Mouse (Mus musculus): ENCODE measurements around the gene Hoxa6.
A peak's percentile ranks its signal among the peaks of the same experiment; 100 is the strongest.

Gene Hoxa6

DNA sequence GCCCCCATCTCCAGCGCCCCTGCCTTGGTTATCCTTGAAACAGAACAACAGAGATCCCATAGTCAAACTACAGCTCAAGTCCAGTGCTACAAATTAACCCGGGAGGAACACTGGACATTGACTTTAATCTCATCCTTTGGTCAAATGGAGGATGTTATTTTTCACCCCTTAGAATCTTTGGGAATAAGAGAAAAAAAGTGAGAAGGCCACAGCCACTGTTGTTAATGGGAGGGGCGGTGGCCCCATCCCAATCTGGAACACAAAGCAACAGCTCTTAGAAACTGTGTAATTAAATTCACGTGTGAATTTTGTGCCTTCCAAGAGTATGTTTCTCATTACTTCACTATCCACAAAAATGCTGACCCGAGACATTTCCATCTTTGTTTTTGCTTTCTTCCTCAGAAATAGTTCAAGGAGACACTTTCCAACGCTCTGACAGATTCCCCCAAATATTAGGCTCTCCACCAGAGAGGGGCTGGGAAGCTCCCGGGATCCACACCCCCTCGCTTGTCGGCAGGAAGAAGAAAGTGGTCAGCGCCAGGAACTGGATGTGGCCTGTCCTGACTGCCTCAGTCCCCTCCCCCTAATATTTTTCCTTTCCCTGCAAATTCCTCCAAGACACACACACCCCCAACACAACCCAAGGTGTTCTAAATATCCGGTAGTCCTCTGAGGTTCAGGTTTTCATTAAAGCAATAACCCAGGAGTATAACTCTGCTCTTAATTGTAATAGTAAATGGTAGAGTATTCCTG is 19.1 kb upstream of the Hoxa6 start:
- no peak for DNase-seq (ENCODE audit: low spot score in 2 of 2)

DNA sequence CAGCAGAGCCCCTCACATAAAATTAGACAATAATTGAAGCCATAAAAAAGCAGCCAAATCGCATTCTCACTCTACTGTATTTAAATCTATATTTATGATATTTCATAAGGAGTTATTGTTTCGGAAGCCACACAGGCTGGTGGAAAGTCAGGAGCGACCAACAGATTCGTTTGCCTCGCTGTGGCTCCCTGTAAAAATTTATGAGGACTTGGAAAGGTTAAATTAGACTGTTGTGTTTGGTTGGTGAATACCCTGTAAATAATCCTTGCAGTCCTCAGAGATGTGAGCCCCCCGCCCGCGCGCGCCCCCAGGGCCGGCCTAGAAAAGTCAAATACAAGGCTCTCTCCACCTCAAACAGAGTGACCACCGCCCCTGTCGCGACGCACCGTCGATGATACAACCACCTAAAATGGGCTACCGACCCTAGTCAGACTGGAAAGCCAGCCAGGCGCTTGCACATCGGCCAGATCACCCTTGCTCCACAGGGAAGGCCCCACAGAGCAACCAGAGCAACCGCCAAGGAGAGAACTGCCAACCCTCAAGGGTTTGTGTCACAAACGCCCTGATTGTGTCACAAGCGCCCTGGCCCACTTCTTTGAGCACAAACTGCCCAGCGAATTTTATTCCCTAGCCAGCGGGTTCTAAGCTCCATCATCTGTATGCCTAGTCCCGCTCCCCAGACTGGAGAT is 18.2 kb upstream of the Hoxa6 start:
- no peak for DNase-seq (ENCODE audit: low spot score in 2 of 2)

DNA sequence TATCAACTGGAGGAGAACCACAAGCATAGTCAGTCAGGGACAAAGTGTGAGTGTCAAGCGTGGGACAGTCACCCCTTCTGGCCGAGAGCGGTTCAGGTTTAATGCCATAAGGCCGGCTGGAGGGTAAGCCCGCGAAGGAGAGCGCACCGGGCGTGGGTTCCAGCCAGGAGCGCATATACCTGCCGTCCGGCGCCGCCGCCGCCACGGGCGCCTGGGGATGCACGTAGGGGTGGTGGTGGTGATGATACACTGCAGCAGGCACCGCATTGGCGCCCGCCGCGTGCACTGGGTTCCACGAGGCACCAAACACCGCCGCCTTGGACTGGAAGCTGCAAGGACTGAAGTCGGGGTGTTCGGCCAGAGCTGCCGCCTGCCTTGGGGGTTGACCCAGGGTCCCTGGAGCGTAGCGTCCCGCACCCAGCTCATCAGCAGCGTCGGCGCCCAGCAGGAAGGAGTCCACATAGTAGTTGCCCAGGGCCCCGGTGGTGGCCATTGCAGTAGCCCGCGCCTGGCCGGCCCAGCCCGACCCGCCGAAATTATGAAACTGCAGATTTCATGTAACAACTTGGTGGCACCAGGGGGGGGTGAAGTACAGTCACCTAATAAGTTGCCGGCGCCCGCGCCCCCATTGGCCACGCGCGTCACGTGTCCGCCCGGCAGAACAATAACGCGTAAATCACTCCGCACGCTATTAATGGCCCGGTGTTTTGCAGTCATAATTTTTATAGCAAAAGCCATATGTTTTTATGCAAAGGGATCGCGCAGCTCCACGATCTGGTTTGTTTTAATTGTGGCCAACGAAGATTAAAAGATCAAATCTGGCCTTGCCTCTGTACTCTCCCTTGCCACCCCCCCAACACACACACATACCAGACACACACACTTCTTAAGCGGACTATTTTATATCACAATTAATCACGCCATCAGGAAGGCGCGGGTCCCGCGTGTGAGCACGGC is 17.4 kb upstream of the Hoxa6 start:
- no peak for DNase-seq (ENCODE audit: low spot score in 2 of 2)

DNA sequence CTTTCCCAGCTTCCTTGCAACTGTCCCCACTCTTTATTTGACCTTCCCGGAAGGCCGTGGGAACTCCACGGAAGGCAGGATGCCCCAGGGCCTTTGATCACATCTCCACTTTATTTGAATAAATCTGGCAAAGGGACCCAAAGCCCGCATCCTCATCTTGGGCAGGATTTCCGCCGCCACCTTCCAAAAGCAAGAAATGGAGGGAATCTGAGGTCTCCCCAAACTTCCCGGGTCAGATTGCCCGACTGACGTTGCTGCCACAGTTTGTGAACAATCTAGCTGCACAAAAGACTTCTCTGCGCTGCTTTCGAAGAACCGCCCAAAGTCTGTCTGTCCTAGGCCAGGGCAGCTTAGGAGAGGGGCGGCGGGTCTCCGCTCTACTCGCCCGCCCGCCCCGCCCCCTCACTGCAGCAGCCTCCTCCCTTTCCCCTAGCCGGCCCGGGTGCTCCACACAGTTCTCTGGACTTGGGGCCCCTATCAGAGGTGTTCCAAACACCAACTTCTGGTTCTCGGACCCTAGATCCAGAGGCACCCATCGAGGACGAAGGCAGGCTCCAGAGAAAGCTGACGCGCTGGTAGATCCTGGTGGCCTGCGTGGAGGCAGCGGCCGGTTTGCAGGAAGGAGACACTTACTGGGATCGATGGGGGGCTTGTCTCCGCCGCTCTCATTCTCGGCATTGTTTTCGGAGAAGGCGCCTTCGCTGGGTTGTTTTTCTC is 16.5 kb upstream of the Hoxa6 start:
- no peak for DNase-seq (ENCODE audit: low spot score in 2 of 2)

DNA sequence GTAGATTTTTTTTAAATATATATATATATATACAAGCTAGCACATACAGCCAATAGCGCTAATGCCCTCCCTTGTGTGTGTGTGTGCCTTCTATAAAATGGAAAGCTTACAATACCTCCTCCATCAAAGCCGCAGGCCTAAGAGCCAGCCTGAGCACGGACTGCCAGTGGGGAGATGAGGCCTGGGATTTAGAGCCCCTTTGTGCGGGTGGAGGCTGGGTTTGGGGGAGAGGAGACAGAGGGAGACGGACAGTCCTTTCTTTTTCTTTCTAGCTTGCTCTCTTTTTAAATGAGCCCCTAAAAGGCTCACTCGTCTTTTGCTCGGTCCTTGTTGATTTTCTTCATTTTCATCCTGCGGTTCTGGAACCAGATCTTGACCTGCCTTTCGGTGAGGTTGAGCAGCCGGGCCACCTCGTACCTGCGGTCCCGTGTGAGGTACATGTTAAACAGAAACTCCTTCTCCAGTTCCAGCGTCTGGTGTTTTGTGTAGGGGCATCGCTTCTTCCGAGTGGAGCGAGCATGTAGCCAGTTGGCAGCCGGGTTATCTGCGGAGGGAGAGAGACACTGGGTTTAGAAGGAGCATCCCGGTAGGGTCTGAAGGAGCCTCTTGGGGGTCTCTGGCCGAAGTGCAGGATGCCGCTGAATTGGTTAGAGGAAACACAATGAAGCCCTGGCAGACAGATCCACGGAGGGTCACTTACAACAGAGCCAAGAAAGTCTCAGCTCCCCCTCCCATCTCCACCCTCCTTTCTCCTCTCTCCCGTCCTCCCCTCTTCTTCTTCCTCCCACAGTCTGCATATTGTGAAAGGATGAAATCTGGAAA is 15.6 kb upstream of the Hoxa6 start:
- DNase-seq (ENCODE audit: low spot score in 2 of 2): no peak

DNA sequence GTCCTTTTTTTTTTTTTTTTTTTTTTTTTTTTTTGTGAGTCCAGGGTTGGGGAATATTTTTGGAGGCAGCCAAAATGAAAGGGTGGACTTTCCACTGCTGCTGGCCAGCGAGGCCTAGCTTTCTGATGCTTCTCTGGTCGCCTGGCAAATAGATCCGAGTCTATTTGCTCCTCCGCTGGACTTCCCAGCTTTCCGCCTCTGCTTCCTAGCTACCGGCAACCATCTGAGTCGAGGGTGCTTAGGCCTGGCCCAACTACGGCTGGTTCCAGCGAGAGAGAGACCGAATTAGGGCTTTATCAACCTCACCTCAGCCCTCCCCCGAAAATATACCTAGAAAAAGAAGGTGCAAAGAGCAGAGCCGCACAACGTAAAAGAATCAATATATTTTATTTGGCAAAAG is 14.2 kb upstream of the Hoxa6 start:
- no peak for DNase-seq (ENCODE audit: low spot score in 2 of 2)

DNA sequence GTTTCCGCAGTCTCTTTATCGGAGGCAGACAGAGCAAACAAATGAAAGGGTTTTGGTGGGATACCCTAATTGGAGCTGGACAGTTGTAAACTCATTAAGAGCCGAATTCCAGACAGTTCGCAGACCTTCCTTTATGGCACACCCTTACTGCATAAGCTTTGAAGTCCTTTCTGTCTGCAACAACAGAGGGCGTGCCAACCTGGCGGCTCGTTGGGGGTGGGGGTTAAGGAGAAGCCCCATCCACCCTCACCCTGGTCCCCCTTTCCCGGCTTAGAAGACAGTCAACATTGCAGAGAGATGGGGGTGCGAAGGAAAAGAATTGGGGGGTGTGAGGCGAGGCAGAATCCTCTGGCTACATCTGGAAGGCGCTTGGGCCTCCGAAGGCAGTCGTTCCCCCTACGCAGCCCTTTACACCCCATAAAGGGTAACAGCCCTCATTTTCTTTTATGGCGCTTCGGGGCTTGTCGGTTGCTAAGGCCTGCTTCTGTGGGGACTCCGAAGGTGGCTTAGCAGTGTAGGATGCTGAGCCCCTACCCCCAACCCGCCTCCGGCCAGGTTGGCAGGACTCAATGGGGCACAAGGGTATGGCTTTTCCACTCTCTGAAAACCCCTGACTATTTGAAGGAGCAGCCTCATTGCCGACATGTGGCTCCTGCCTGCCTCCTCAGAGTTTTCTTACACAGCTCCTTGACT is 13.6 kb upstream of the Hoxa6 start:
- no peak for DNase-seq (ENCODE audit: low spot score in 2 of 2)

DNA sequence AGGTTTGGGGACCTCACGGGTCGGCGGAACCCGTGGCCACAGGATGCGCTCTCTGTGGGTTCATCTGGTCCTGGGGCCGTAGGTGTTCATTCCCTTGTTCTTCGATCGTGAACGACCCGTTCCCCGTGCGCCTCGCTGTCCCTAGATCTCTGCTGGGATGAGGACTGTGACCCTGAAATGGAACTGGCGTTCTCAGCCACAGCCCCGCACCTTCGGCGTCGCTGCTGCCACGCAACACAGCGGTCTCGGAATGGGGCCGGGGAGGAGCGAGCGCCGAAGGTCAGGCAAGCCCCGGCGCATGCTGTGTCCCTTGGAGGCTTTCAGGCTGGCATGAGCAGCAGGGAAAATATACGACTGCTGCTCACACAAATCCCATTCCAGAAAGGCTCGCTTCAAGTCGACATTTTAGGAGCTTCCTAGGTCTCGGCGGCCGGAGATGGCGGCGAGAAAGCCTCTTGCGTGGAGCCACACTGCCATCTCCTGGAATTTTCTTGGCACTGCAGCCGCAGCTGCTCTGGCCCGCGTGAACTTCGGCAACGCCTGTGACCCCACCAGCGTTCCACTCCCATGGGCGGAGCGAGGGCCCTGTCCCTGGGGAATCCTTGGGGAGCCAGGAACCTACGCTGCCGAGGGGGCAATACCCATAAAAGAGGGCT is 12.9 kb upstream of the Hoxa6 start, which contains the start of gene Hoxa7:
Gene Hoxa7, minus strand, starts transcription at position 518 of the 656 bp plus-strand sequence.
- DNase-seq (ENCODE audit: low spot score in 2 of 2): peak; percentile 50 to 81

DNA sequence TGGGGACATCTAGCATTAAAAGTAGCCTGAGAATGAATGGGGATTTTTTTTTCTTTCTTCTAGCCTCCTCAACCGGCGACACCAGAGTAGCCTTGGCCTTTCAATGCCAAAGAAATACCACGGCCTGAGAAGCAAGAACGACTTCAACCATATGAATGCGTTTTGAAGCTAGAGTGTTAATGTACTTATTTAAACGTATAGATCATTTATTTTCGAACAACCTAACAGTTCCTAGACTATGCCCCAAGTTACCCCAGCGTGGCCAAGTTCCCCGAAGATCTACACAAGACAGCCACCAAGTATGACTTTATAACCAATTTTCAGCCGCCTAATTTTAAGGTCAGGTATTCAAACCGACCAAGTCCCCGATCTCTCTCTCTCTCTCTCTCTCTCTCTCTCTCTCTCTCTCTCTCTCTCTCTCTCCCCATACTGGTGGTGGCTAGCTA is 12.4 kb upstream of the Hoxa6 start:
- DNase-seq (ENCODE audit: low spot score in 2 of 2): no peak

DNA sequence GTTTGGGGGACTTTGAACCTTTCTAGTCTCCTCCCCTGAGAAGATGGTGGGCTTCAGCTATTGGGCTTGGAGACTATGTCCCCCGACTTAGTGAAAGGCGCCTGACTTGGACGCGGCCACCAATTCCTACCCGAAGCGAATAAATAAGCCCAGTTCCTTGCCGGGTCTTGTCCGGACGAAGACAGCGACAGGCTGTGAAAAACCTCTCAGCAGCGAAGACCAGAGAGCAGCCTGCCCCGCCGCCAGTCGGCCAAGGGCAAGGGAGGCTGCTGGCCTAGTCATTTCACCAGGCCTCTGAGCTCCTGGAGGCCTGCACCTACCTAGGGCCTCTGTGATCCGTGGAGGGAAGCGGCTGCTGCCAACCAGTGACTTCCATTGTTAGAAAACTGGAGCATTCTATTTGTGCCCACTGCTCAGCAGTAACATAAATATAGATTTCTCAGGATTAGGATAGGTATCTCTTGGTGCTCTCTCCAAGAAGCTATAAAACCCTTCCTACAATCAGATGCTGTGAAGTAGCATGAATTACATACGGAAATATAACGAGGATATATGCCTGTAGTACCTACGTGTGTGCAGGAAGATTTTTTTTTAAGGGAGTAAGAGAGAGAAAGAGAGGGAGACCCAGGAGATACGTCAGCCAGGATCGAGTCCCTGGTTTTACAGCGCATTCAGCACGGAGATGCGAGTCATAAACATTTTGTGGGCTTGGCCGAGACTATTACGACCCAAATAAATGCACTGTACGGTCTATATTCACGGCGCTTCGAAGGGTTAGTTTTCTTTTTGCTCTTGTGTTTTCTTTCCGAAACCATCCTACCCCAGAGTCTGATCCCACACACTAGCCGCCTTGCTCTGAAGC is 11.7 kb upstream of the Hoxa6 start:
- no peak for DNase-seq (ENCODE audit: low spot score in 2 of 2)

DNA sequence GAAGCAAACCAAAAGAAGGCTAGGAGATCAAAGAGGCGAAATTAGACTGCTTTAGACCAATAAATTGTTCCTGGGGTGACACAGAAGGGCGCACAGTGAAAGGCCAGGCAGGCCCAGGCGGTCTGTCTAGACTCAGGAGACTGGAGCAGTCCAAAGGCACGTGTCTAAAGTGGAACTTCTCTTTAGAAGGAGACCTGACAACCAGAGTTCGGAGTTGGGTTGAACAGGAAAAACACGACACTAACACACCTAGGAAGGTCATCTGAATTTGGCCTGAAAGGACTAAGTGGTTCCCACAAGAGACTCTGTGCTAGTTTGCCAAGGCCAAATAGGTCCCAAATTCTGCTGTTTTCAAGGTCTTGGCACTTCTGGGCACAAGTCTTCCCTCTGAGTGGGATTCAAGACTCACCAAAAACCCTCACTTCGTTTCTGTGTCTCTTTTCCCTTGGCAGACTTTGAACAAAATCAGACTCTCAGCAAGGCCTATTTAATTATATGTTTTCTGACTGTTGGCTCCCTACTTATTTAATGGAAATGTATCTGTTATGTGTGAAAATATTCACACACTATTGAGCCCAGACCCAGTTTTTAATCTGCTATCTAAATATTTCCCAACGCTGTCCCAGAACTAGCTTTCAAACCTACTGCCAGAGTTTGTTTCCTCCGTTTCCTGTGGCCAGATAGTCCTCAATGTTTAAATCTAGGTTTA is 10.9 kb upstream of the Hoxa6 start:
- DNase-seq (ENCODE audit: low spot score in 2 of 2): no peak

DNA sequence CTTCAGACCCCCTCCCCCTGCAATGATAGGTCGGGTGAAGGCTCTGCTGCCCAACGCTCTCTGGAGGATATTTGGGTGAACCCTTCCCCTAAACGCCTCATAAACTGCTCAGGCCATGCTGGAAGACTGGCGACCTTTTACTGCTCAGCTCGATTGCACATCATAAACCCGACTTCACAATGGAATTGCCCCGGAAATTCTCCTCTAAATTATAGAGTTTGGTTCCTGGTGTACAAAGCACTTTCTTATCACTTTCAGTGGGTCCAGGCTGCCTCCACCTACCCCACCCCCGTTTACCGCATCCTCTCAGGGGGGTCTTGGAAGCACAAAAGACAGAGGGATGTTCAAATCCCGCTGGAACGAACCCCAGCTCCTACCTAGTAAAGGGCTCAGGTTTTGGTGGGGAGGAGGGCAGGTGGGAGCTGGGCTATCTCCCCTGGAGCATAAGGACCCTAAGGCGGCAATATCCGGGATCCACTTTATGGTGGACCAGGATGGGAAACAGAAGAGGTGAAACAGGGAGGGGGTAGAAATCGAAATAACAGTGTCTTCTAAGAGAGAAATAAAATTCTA is 10.2 kb upstream of the Hoxa6 start:
- DNase-seq (ENCODE audit: low spot score in 2 of 2): no peak

DNA sequence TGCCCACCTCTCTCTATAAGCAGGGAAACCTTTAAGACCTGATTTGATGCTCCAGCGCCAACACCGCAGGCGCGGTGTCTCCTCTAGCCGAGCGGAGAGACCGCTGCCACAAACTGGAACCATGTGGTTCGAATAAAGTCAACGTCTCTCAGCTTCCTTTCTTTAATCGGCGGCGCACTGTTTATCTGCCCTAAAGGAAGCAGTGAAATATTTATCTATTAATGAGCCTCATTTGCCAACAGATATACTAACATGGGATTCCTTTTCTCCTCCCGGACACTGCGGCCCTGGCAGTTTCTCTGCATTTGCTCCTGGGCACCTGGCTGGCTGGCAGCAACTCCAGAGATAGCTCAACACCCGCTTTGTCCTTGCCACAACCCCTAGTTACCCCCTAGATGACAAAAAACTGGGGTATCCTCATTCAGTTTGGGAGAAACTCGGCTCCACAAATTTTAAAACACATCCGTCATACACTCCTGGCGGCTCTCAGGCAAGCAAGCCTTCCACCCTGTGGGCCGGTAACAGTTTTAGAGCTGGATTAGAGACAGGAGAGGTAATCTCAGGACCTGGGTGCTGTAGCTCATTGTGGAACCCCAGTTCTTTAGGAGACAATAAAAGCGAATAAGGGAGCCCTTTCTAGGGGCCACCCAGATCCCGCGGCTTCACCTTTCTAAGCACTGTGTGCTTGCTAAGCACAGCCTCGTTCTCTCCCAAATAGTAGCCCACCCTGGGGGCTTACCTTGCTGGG is 9.5 kb upstream of the Hoxa6 start:
- DNase-seq (ENCODE audit: low spot score in 2 of 2): no peak

DNA sequence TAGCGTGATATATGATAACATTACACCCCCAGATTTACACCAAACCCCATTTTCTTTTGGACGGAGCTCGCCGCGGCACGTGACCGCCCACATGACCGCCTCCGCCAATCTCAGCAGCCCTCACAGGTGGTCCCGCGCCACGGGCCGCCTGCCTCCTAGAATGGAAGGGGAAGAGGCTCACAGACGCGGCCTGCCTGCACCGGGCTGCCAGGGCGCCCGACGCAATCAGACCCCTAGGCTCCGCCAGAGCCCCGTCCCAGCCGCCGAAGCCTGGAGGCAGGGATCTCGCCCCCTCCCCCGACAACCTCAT is 8.9 kb upstream of the Hoxa6 start:
- DNase-seq (ENCODE audit: low spot score in 2 of 2): peak; percentile 43 to 52

DNA sequence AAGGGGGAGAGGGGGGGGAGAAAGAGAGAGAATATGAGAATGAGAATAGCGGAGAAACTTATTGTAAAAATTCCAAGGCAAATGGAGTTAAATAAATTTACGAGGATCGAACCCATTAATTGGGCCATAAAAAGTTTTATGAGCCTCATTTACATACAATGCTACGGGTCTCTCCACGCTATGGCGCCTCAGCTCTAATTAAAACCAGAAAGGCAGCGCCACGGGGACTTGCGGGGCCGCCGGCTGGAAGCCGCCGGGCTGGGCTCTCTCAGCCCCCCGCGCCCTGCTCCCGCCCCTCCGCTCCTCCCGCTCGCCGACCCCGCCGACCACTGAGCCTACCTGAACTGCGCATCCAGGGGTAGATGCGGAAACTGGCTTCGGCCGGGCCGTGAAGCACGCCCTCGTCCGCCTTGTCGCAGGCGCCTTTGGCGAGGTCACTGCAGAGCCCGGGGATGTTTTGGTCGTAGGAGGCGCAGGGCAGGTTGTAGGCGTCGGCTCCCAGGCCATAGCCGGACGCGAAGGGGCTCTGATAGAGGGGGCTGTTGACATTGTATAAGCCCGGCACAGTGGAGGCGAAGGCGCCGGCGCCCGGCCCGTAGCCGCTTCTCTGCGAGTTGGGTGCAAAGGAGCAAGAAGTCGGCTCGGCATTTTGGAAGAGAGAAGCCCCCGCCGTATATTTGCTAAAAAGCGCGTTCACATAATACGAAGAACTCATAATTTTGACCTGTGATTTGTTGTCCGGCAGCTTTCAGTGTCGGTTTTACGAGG is 8.4 kb upstream of the Hoxa6 start:
- DNase-seq (ENCODE audit: low spot score in 2 of 2): no peak

Measured in thymus, postnatal 10 days (tissue).